Mouse (Mus musculus): ENCODE measurements at regions not wholly inside any gene's neighbourhood (a gene's known extent, or its start where the extent isn't known, plus 50 kb on each side); places are given as distances from the start of the nearest gene placed in this dataset.
"Not testable (repeated sequence)": the region's sequence is repeated elsewhere in the genome, so short reads cannot be mapped to it uniquely, and the experiment has no call there.

DNA sequence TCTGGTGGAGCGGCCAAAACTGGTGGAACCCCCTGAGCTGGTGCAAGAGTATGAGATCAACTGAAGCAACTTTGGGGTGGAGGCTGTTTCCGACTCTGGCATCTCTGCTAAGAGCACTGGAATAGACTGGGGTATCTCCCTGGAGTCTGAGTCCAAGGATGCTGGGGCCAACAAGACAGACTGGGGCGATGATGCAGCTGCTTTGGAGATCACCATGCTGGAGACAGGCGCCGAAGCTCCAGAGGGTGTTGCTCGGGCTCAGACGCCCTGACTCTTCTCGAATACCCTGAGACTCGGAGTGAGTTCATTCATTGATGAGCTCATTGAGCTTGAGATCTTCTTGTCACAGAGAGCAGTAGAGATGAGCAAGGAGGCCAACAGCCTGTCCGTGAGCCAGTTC is 194.6 kb upstream of the Hsf2 start:
- DNase-seq (ENCODE audit: low read depth, low spot score): no peak

DNA sequence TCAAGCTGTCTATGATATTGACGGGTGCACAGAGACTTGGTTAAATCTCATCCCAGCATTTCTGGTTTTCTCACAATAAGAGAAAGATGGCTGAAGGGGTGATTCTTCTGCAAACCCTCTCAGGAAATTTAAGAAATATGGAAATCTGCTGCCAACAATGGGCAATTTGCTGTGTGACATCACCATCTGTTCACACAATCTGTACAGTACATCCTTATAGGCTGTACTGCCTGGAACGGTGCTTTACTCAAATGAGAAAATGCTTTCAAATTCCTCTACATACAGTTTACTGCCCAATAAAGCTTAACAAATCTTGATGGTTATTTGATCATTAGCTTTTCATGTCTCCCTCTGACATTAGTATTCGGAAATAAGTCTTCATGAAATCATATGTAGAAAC is 172.4 kb upstream of the Hsf2 start:
- DNase-seq (ENCODE audit: low read depth, low spot score): no peak

- peak; percentile 25 for DNase-seq (ENCODE audit: low read depth, low spot score)
These were observed 169.1 kb upstream of the Hsf2 start for GRCm38 (mm10) chr10:57317067-57317466.

- DNase-seq (ENCODE audit: low read depth, low spot score): no peak
These were observed 167.0 kb upstream of the Hsf2 start for GRCm38 (mm10) chr10:57319171-57319570.

GRCm38 (mm10) chr10:57322717-57323424 is 163.3 kb upstream of the Hsf2 start:
- DNase-seq (ENCODE audit: low read depth, low spot score): no peak

GRCm38 (mm10) chr10:57324226-57324625 is 162.0 kb upstream of the Hsf2 start:
- DNase-seq (ENCODE audit: low read depth, low spot score): no peak

- DNase-seq (ENCODE audit: low read depth, low spot score): not testable (repeated sequence)
These were observed 123.4 kb upstream of the Hsf2 start for GRCm38 (mm10) chr10:57362781-57363180.

All from forelimb bud, embryonic 11.5 days (tissue).